Mouse (Mus musculus) stomach, postnatal 0 days (tissue): ENCODE results near the gene Trim47.

Experiments used
- CTCF ChIP-seq: IDR thresholded peaks from 2 replicates; pipeline ENCODE4 v1.5.1; 2016; ENCODE audit warnings: antibody characterized with exemption, low read depth, mild to moderate bottlenecking, moderate library complexity
- EP300 ChIP-seq: optimal IDR thresholded peaks from 2 replicates; pipeline ENCODE3; 2016; ENCODE audit warnings: antibody characterized with exemption

DNA sequence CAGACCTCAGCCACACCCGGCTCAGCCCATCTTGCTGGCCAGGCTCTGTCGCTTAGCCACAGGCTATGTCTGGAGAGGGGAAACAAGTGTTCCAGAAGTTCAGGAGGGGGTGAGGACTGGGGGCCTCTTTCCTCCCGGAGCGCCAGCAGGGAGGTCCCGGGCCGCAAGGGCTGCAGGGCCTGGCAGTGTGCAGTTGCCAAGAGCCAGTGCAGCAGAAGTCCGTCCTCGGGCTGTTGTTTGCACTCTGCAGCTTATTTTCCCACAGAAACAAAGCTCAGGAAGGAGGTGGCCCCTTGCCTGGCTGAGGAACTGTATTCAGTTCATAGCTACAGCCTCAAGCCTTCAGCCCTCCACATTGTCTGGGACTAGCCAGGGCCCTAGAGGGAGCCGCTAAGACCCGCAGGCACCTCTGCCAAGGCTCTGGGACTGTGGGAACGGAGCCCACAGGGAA is 25.1 kb downstream of the Trim47 start:
- no peak for TF ChIP-seq EP300
- peak; percentile 18; the same call in 1 of the 2 replicates for TF ChIP-seq CTCF
